Mouse (Mus musculus) spleen, adult 2 months (tissue): Measurements from ENCODE around the gene Asgr1.

Experiments used
- CTCF ChIP-seq: fragments of 200-500 bp; IDR thresholded peaks from 2 replicates; pipeline ENCODE4 v1.5.1; 2011; ENCODE audit warnings: mild to moderate bottlenecking, inconsistent platforms; ENCODE audit not compliant: insufficient read depth, insufficient read length, insufficient replicate concordance; ENCODE audit errors: extremely low read depth
- POLR2A ChIP-seq: fragments of 200-500 bp; IDR thresholded peaks from 2 replicates; pipeline ENCODE4 v1.6.1; 2011; ENCODE audit warnings: low read depth, low read length, inconsistent platforms

- TF ChIP-seq POLR2A (no peak), CTCF (no peak)
These were observed 15.7 kb upstream of the Asgr1 start for GRCm38 (mm10) chr11:70038174-70038573.
